Mouse (Mus musculus): ENCODE results near the gene Gmpr2. TPM values are rescaled to one million over a fixed set of nuclear protein-coding genes. Genes with fewer than 3 reads are reported as not detected.
A peak's percentile ranks its signal among the peaks of the same experiment; 100 is the strongest.

Gmpr2 gene
- polyA plus RNA-seq, 1 experiment from 2014 or later = 58.4 TPM

GRCm38 (mm10) chr14:55642679-55643059, 29.1 kb upstream of the Gmpr2 start:
- Histone ChIP-seq H3K4me1 (ENCODE audit: control insufficient read depth, insufficient read depth, low read length) (peaks cover 26% of the 10 kb centered on the region), H3K9ac (ENCODE audit: low read depth, low read length) (peak overlapping the region; percentile 94)
- WGBS = 18% methylated on average over 8 of the region's 8 CpGs

GRCm38 (mm10) chr14:55643060-55643907, 28.5 kb upstream of the Gmpr2 start, which contains the start of gene Tm9sf1:
Gene Tm9sf1 (minus strand): TSS chr14:55643806.
- peak within 1 kb of the TSS; percentile 94 for H3K9ac ChIP-seq (ENCODE audit: low read depth, low read length)
- peak within 1 kb of the TSS; percentile 99 for H3K4me3 ChIP-seq (ENCODE audit: low read length)
- ATAC-seq = peak; percentile 90
- H3K36me3 ChIP-seq (ENCODE audit: control insufficient read depth, insufficient read depth, low read length) = peaks cover 14% of the 10 kb centered on the region
- peak within 1 kb of the TSS; percentile 91 for H3K4me2 ChIP-seq (ENCODE audit: low read depth, low read length)
- H3K9me3 ChIP-seq (ENCODE audit: control insufficient read depth, low read length) = no peaks in the 10 kb centered on the region
- under 1% methylated on average over 89 of the region's 89 CpGs for WGBS
- peaks cover 26% of the 10 kb centered on the region for H3K4me1 ChIP-seq (ENCODE audit: control insufficient read depth, insufficient read depth, low read length)
- H3K27ac ChIP-seq (ENCODE audit: low read length) = peak within 1 kb of the TSS; percentile 97
- no peaks in the 10 kb centered on the region for H3K27me3 ChIP-seq (replicated peaks; ENCODE audit: control insufficient read depth, insufficient read depth, low read length)

More at GRCm38 (mm10) chr14:55642679-55643059, 29.1 kb upstream of the Gmpr2 start:
- Histone ChIP-seq H3K9me3 (ENCODE audit: control insufficient read depth, low read length) (no peaks in the 10 kb centered on the region), H3K27ac (ENCODE audit: low read length) (peak overlapping the region; percentile 97), H3K4me2 (ENCODE audit: low read depth, low read length) (peak overlapping the region; percentile 91), H3K4me3 (ENCODE audit: low read length) (peak overlapping the region; percentile 99), H3K27me3 (replicated peaks; ENCODE audit: control insufficient read depth, insufficient read depth, low read length) (no peaks in the 10 kb centered on the region), H3K36me3 (ENCODE audit: control insufficient read depth, insufficient read depth, low read length) (peaks cover 18% of the 10 kb centered on the region)
- ATAC-seq = peak; percentile 25

DNA sequence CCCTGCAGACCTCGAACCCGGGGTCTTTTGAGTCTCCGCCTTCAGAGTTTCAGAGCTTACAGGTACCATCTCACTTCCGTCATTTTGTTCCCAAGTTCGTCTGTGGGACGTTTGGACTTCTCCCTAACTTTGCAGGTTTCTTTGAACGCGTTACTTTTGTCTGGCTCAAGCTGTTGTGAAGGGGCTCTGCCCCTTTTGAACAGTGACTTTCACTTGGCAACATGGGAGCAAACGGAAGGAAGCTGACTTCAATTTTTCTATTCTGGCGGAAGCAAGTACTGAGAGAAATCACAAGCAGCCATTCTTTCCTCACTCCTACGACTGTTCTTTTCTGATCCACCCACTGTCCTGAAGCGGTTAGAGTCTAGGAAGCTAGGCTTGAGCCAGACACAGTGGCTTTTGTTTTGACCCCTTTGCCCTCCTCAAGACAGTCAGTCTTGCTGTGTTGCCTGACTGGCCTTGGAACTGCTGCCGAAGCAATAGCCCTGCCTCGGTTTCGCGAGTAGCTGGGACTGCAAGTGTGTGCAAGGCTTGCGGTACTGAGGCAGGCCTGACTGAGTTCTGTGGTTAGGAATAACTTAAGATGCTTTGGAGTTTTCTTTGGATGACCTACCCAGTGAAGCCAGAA, 27.4 kb upstream of the Gmpr2 start:
- Histone ChIP-seq H3K27me3 (replicated peaks; ENCODE audit: control insufficient read depth, insufficient read depth, low read length) (no peaks in the 10 kb centered on the region), H3K27ac (ENCODE audit: low read length) (peak overlapping the region; percentile 97), H3K36me3 (ENCODE audit: control insufficient read depth, insufficient read depth, low read length) (peaks cover 14% of the 10 kb centered on the region), H3K9ac (ENCODE audit: low read depth, low read length) (peak overlapping the region; percentile 94), H3K4me2 (ENCODE audit: low read depth, low read length) (peak overlapping the region; percentile 91), H3K4me1 (ENCODE audit: control insufficient read depth, insufficient read depth, low read length) (peaks cover 26% of the 10 kb centered on the region), H3K9me3 (ENCODE audit: control insufficient read depth, low read length) (no peaks in the 10 kb centered on the region), H3K4me3 (ENCODE audit: low read length) (peak overlapping the region; percentile 99)
- ATAC-seq = no peak
- 19% methylated on average over 17 of the region's 17 CpGs for WGBS

DNA sequence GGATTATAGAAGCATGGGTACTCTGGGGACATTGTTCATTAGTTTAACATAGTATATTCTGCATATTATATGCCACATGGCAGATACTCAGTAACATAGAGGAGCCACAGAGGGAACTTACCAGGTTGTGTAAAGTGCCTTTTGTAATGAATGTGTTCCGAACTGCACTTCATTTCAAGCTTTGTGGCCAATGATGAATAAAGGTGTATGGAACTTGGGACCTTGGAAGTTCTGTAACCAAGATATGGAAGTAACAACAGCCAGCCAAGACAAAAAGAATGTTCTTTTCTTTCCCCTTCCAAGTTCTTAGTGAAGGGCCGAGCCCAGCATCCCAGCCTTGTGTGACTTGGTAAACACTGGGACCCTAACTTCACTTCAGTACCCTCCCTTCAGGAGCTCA, 21.9 kb upstream of the Gmpr2 start, which contains the start of gene Tssk4:
Tssk4 (plus strand) TSS at position 301 of the 400 bp plus-strand sequence.
- no peak for ATAC-seq
- Histone ChIP-seq H3K4me3 (ENCODE audit: low read length) (no peak within 1 kb of the TSS), H3K9me3 (ENCODE audit: control insufficient read depth, low read length) (no peaks in the 10 kb centered on the region), H3K4me1 (ENCODE audit: control insufficient read depth, insufficient read depth, low read length) (peaks cover 13% of the 10 kb centered on the region), H3K27me3 (replicated peaks; ENCODE audit: control insufficient read depth, insufficient read depth, low read length) (no peaks in the 10 kb centered on the region), H3K9ac (ENCODE audit: low read depth, low read length) (no peak within 1 kb of the TSS), H3K4me2 (ENCODE audit: low read depth, low read length) (no peak within 1 kb of the TSS), H3K27ac (ENCODE audit: low read length) (no peak within 1 kb of the TSS), H3K36me3 (ENCODE audit: control insufficient read depth, insufficient read depth, low read length) (no peaks in the 10 kb centered on the region)
- WGBS = 96% methylated on average over 2 of the region's 2 CpGs

GRCm38 (mm10) chr14:55651528-55651927, 20.2 kb upstream of the Gmpr2 start:
- Histone ChIP-seq H3K27me3 (replicated peaks; ENCODE audit: control insufficient read depth, insufficient read depth, low read length) (no peaks in the 10 kb centered on the region), H3K9me3 (ENCODE audit: control insufficient read depth, low read length) (no peaks in the 10 kb centered on the region), H3K9ac (ENCODE audit: low read depth, low read length) (no peak overlapping the region), H3K27ac (ENCODE audit: low read length) (no peak overlapping the region), H3K4me3 (ENCODE audit: low read length) (no peak overlapping the region), H3K36me3 (ENCODE audit: control insufficient read depth, insufficient read depth, low read length) (no peaks in the 10 kb centered on the region), H3K4me2 (ENCODE audit: low read depth, low read length) (no peak overlapping the region), H3K4me1 (ENCODE audit: control insufficient read depth, insufficient read depth, low read length) (peaks cover 4% of the 10 kb centered on the region; the same call in 1 of the 2 replicates)
- no peak for ATAC-seq
- WGBS = 85% methylated on average over 7 of the region's 7 CpGs

DNA sequence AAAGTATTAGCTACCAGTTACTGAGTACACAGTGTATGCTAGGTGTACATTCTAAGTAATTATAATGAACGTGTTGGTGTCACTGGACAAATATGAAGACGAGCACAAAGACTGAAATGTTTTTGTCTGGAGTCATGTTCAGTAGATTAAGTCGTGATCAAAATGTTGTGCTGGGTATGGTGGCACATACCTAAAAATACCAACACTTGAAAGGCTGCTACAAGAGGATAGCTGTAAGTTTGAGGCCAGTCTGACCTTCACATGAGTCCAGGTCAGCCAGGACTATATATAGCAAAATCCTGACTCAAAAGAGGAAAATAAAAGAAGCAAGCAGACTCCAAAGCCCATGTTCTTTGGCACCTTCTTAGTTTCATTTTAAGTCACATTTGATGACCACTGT, 14.8 kb upstream of the Gmpr2 start:
- Histone ChIP-seq H3K9ac (ENCODE audit: low read depth, low read length) (no peak overlapping the region), H3K27ac (ENCODE audit: low read length) (no peak overlapping the region), H3K4me3 (ENCODE audit: low read length) (no peak overlapping the region), H3K27me3 (replicated peaks; ENCODE audit: control insufficient read depth, insufficient read depth, low read length) (no peaks in the 10 kb centered on the region), H3K4me2 (ENCODE audit: low read depth, low read length) (no peak overlapping the region), H3K9me3 (ENCODE audit: control insufficient read depth, low read length) (no peaks in the 10 kb centered on the region), H3K36me3 (ENCODE audit: control insufficient read depth, insufficient read depth, low read length) (no peaks in the 10 kb centered on the region), H3K4me1 (ENCODE audit: control insufficient read depth, insufficient read depth, low read length) (peaks cover 8% of the 10 kb centered on the region; the same call in 1 of the 2 replicates)
- no peak for ATAC-seq
- 89% methylated on average over 3 of the region's 3 CpGs for WGBS

DNA sequence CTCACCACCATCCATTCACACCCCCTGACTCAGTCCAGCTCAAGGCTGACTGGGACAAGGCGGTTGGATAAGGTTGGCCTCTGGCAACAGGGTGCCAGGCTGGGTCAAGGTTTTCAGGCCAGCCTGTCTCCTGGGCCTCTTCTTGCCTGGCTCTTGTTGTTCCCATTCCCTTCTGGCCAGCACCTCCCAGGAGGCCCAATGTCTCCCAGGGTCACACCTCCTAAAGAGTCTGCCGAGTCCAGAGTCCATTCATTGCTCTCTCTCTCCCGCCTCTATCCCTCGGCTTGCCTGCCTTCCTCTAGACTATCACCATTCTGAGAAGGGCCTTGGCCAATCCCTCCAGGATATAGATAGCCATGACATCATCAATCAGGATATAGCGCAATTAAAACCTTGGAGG, 13.7 kb upstream of the Gmpr2 start:
- Histone ChIP-seq H3K36me3 (ENCODE audit: control insufficient read depth, insufficient read depth, low read length) (0 out of 2 replicates have a peak, but pooled peaks cover 3% of the 10 kb centered on the region), H3K4me1 (ENCODE audit: control insufficient read depth, insufficient read depth, low read length) (peaks cover 8% of the 10 kb centered on the region; the same call in 1 of the 2 replicates), H3K27ac (ENCODE audit: low read length) (peak overlapping the region; percentile 68), H3K9me3 (ENCODE audit: control insufficient read depth, low read length) (no peaks in the 10 kb centered on the region), H3K27me3 (replicated peaks; ENCODE audit: control insufficient read depth, insufficient read depth, low read length) (no peaks in the 10 kb centered on the region), H3K9ac (ENCODE audit: low read depth, low read length) (no peak overlapping the region), H3K4me3 (ENCODE audit: low read length) (no peak overlapping the region), H3K4me2 (ENCODE audit: low read depth, low read length) (peak overlapping the region; percentile 27; the same call in 1 of the 2 replicates)
- peak; percentile 90 for ATAC-seq
- WGBS = 74% methylated on average over 5 of the region's 5 CpGs

DNA sequence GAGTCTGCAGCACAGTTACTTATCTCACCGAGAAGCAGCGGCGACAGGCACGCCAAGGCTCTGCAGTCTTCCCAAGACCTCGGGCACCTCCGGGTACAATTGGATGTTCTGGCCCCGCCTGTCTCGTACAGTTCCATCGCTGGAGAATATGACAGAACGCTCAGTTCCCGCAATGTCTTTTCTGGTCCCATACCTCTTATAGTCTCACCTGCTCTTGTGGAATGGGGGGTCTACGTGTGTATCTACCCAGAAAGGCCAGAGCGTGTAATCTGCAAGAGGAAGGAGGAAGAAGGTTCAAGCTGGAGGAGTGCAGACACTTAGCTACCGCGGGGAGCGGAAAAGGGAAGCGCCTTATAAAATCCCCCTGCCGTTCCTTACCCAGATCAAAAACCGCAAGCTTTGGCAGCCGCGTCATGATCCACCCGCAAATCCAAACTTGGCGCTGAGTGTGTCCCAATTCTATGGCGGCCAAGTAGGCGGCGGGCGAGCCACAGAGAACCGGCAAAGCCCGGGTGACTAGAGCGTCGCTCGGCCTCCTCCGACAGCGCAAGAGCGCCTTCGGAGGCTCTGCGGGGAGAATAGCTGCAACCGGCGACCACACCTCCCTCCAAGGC, 11.7 kb upstream of the Gmpr2 start, which contains the start of gene Mdp1:
Mdp1 (minus strand) TSS at position 549 of the 614 bp plus-strand sequence.
- WGBS = under 1% methylated on average over 39 of the region's 39 CpGs
- no peaks in the 10 kb centered on the region for H3K9me3 ChIP-seq (ENCODE audit: control insufficient read depth, low read length)
- no peaks in the 10 kb centered on the region for H3K27me3 ChIP-seq (replicated peaks; ENCODE audit: control insufficient read depth, insufficient read depth, low read length)
- H3K27ac ChIP-seq (ENCODE audit: low read length) = peak within 1 kb of the TSS; percentile 83
- peaks cover 8% of the 10 kb centered on the region; the same call in 1 of the 2 replicates for H3K4me1 ChIP-seq (ENCODE audit: control insufficient read depth, insufficient read depth, low read length)
- H3K9ac ChIP-seq (ENCODE audit: low read depth, low read length) = peak within 1 kb of the TSS; percentile 74
- ATAC-seq = peak; percentile 89
- 0 out of 2 replicates have a peak, but pooled peaks cover 6% of the 10 kb centered on the region for H3K36me3 ChIP-seq (ENCODE audit: control insufficient read depth, insufficient read depth, low read length)
- H3K4me3 ChIP-seq (ENCODE audit: low read length) = peak within 1 kb of the TSS; percentile 72
- peak within 1 kb of the TSS; percentile 57 for H3K4me2 ChIP-seq (ENCODE audit: low read depth, low read length)

- Histone ChIP-seq H3K27me3 (replicated peaks; ENCODE audit: control insufficient read depth, insufficient read depth, low read length) (no peaks in the 10 kb centered on the region), H3K9ac (ENCODE audit: low read depth, low read length) (no peak overlapping the region), H3K27ac (ENCODE audit: low read length) (no peak overlapping the region), H3K36me3 (ENCODE audit: control insufficient read depth, insufficient read depth, low read length) (0 out of 2 replicates have a peak, but pooled peaks cover 6% of the 10 kb centered on the region), H3K9me3 (ENCODE audit: control insufficient read depth, low read length) (no peaks in the 10 kb centered on the region), H3K4me2 (ENCODE audit: low read depth, low read length) (no peak overlapping the region), H3K4me3 (ENCODE audit: low read length) (peak overlapping the region; percentile 72), H3K4me1 (ENCODE audit: control insufficient read depth, insufficient read depth, low read length) (peaks cover 8% of the 10 kb centered on the region; the same call in 1 of the 2 replicates)
- no peak for ATAC-seq
- WGBS = 52% methylated on average over 2 of the region's 2 CpGs
These were observed 11.1 kb upstream of the Gmpr2 start for GRCm38 (mm10) chr14:55660636-55661035.
